Mouse (Mus musculus) urinary bladder, adult 2 months (tissue): ENCODE data around the gene Tmem88b. TPM values are rescaled to one million over a fixed set of nuclear protein-coding genes. Genes with fewer than 3 reads are reported as not detected.
"Not testable (repeated sequence)": the region's sequence is repeated elsewhere in the genome, so short reads cannot be mapped to it uniquely, and the experiment has no call there.

ENCODE experiments used
- DNase-seq: peaks from one replicate; pipeline ENCODE4 v3.0.0; 2022; ENCODE audit warnings: low spot score
- polyA plus RNA-seq: library from polyadenylated mRNA; depleted of rRNA; stranded (reverse); fragments of >200 nt; gene quantifications from 2 replicates; pipeline ENCODE4 v1.2.3, GENCODE M21; 2012

Gene Tmem88b
- polyA plus RNA-seq, 1 experiment: 0.91 TPM

DNA sequence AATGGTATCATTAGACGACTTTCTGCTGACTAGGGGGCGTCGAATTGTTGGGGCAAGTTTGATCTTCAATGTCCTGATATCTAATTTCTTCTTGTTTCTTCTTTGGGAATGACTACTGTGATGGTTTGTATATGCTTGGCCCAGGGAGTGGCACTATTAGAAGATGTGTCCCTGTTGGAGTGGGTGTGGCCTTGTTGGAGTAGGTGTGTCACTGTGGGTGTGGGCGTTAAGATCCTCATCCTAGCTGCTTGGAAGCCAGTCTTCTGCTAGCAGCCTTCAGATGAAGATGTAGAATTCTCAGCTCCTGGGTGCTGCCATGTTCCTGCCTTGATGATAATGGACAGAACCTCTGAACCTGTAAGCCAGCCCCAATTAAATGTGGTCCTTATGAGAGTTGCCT, 3.2 kb upstream of the Tmem88b start:
- DNase-seq: not testable (repeated sequence)

- no peak for DNase-seq
These were observed 2.6 kb upstream of the Tmem88b start for GRCm38 (mm10) chr4:155788300-155788699.

- no peak for DNase-seq
These were observed 428 bp downstream of the Tmem88b start for GRCm38 (mm10) chr4:155785246-155785645.

DNA sequence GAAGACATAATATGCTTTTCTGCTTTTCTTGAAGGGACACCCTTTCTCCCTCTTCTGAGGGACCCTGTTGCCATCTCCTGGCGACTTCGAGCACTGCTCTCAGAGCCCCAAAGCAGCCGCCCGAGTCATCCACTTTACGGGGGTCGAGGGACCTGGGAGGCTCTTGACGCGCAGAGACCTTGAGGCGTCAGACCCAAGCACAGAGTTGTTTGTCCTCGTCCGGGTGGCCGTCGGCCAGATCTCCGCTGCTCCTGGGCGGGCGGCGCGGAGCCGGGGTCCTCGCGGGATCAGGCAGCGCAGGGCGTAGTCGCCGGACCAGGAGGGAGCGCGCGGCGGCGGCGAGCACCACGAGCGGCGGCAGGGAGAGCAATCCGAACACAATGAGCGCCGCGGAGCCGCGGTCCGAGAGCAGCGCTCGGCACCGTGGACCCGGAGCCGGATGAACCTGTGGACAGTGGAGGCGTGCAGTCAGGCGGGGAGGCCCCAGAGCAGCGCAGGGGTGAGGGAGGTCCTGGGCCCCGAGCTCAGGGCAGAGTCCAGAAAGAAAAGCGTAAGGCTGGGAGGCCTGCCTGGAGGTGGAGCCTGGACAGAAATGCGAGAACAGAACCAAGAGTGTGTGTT, 1.5 kb downstream of the Tmem88b start:
- peak; percentile 80 for DNase-seq

DNA sequence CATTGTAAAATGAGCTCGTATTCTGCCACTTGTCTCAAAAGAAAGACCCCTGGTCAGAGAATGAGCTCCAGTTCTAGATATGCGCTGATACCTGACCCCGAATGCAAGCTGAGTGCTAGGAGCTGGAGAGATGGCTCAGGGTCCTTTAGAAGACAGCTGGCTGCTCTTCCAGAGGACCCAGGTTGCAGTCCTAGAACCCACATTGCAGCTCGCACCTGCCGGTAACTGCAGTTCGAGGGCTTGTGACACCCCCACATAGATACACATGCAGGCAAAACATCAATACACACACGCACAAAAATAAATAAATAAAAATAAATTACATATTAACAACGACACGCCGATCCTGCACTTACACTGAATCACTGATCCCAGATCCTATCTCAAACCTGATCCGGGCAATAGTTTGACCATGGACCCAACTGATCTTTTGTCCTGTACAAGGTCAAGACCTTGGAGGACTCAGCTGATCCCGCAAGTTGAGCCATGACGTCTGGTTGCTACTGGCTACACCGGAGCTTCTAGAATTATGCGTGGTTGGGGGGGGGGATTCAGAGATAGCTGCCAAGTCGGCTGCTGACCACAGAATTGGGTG, 2.1 kb downstream of the Tmem88b start:
- DNase-seq: no peak

DNA sequence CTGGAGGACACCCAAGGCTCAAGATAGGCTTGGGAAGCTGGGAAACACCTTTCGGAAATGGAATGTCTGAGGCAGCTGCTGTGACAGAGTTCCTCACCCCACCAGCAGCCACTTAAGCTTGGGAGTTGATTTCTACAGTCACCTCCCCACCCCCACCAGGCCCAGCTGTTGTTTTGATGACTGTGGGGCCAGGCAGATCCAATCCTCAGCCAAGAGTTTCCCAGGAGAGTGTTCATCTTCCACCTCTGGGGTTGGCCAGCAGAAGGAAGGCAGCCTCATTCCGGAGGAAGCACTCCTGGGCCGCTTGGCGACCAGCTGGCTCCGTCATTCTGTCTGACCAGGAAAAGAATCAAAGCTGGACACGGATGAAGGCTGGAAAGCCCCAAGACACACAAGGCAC, 4.8 kb downstream of the Tmem88b start:
- no peak for DNase-seq

DNA sequence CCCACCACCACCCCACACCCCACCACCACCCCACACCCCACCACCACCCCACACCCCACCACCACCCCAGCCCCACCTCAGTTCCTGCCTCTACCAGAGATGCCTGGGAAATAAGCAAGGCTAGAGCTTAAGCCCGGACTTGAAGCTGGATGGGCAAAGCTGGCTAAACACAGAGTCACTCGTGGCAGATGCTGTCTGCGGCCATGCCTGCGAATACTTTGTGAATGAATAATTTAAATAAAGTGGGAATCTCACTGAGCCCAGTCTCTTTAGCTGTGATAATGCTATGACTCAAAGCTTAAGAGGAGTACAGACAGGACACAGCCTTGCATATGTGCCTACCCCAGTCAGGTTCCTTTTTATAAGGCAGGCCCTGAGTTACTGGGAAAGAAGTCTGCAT, 6.2 kb downstream of the Tmem88b start:
- no peak for DNase-seq

DNA sequence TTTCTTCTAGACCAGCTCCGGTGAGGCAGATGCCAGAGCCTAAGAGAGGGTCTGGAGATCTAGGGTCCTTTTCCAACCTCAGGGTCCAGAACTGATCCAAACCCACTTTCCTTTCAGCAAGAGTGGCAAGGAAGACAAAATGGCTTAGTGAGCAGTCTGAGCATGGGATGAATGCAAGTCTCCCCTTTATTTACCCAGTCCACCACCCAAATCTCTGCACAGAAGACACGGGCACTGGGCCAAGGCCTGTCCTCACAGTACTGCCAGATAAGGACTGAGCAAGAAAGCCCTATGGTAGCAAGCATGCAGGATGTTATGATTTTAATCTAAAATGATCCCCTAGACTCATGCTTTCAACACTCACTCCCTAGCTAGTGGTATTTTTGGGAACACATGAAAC, 7.9 kb downstream of the Tmem88b start:
- DNase-seq: no peak

GRCm38 (mm10) chr4:155776704-155777335, 8.9 kb downstream of the Tmem88b start:
- DNase-seq: no peak

- DNase-seq: no peak
These were observed 9.8 kb downstream of the Tmem88b start for GRCm38 (mm10) chr4:155775855-155776254.

DNA sequence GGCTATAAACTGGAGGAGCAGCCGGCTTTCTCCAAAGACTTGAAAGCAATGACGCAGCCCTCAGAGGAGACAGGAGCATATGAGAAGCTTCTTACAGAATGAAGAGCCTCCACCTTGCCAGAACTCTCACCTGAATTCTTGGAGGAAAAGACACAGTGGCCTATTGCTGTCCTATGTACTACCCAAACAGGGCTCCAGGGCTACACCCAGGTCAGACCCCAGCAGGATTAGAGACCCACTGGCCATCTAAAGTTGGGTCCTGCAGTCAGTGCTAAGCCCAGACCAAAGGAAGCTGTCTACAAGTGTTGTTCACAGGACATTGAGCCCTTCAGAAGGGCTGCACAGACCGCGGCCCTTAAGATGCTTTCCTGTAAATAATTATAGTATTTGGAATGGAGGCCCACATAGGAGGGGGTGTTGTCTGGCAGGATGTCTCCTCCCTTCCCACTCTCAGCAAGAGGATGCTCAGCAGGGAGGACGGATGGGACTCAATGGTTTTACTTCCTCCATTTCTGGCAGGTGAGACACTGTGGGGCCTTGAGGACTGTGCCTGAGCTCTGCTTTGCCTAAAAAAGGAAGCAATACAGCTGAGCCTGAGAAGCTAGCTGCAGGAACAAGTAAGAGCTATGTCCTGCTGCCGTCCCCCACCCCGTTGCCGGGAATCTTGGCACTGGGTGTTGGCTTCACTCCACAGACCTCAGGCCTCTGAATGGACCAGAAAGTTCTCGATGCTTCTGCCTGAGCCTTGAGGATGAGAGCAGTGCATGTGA, 10.5 kb downstream of the Tmem88b start:
- no peak for DNase-seq

- peak; percentile 86 for DNase-seq
These were observed 11.4 kb downstream of the Tmem88b start, which contains the start of gene Vwa1 for GRCm38 (mm10) chr4:155774280-155774754. Gene Vwa1 (minus strand): TSS chr4:155774698.

GRCm38 (mm10) chr4:155773335-155774078, 12.2 kb downstream of the Tmem88b start:
- no peak for DNase-seq

- DNase-seq: no peak
These were observed 12.9 kb downstream of the Tmem88b start for GRCm38 (mm10) chr4:155772786-155773185.

DNA sequence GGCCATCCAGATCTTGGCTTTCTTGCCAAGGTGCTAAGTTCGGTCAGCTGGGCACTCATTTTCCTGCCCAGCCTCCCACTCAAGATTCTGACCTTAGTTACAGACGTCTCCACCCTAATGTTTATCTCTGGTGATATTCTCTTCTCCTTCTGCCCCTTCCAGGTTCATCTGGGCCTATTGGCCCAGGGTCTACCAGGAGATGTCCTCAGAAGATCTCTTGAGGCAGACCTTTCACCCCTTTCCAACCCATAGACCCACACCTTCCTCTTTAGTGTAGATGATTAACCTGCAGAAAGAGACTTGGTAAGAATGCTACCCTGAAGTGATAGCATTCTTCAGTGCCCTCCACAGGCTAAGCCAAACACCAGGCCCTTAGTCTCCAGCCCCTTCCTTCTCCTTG, 14.0 kb downstream of the Tmem88b start:
- DNase-seq: no peak

DNA sequence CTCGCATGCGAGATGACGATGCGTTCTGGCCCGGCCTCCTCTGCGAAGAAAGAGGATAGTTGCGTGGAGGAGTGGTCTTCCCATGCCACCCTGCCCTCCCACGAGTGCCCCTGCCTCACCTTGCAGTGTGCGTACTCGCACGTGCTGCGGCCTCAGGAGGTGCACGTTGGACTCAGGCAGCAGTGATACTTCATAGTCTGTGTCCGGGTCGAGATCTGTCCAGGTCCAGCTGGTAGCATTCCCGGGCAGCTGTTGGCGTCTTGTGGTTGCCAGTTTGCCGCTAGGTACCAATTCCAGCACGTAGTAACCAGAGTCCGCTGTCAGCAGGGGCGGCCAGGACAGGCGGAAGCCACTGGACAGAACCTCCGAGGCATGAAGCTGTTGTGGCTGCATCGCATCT, 15.0 kb downstream of the Tmem88b start:
- DNase-seq: no peak

GRCm38 (mm10) chr4:155769880-155770512, 15.7 kb downstream of the Tmem88b start:
- DNase-seq: peak; percentile 91

- DNase-seq: no peak
These were observed 16.2 kb downstream of the Tmem88b start for GRCm38 (mm10) chr4:155769496-155769879.

DNA sequence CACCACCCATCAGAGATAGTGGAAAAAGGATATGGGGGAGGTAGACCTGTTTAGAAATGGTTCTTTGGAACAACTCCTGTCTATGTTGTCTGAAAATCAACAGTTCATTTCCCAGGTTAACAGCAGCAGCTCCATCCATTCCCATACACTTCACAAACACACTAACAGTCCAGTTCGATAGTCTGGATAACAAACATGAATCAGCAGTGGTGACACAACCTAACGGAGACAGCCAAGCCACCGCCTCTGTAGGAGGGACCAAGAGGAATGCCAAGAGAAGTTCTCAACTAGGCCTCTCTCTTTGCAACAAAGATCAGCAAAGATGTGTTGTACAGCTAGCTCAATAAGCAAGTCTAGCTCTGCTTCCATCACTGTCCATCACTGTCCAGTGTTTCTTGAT, 23.3 kb downstream of the Tmem88b start:
- no peak for DNase-seq

- no peak for DNase-seq
These were observed 24.1 kb downstream of the Tmem88b start for GRCm38 (mm10) chr4:155761356-155762099.
